Mouse (Mus musculus): ENCODE results near the gene Gm20696.

Gene Gm20696

GRCm38 (mm10) chr6:99470906-99471305 lies 195.7 kb downstream of the Gm20696 start:
- no peak for DNase-seq

DNA sequence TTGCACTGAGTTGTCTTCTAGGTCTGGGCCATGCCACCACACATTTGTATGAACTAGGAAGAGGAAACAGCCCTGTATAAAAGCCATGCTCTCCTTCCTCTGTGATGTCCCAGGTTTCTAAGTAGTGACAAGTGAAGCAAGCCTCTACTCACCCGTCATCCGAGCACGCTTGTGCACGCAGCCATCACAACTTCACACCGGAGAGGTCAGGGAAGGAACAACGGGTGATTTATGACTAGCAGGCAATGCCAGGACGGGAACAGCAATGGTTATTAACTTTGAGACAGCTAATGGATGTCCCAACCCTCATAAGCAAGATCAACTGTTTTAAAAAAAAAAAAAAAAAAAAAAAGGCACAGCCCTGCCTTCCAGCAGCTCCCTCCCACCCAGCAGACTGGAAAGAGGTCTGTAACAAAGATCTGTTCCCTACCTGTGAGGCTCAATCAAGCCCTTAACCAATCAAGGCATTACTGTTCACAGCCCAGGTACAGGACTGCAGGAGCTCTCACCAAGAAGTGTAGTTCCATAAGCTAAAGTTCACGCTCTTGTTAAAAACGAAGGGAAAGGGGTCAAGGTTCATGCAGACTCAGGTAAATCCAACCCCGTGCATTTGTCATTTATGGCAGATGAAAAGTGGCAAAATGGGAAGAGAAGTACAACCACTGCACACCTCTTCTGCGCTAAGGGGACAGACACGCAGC lies 197.3 kb downstream of the Gm20696 start:
- DNase-seq, result no peak

- no peak for DNase-seq
Measured at GRCm38 (mm10) chr6:99467831-99468230, 198.8 kb downstream of the Gm20696 start.

GRCm38 (mm10) chr6:99467109-99467508 lies 199.5 kb downstream of the Gm20696 start:
- no peak for DNase-seq

GRCm38 (mm10) chr6:99466354-99466753 lies 200.2 kb downstream of the Gm20696 start:
- no peak for DNase-seq

- no peak for DNase-seq
Measured at GRCm38 (mm10) chr6:99464449-99464848, 202.1 kb downstream of the Gm20696 start.

DNA sequence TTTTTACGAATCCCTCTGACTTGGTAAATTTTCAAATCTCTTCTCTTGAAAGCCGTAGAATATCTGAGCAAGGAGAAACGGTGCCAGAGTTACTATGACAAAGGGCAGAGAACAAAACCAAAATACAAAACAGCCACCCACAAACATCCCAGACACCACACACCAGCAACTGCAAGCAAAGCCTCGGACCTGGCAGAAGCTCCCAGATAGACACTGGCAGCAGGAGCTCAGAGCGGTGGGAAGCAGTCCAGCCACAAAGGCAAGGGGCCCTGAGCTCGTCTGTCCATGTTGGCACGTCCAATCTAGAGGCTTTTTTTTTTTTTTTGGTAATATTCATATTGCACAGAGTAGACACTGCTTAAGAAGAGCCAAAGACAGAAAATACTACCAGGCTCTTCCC lies 202.7 kb downstream of the Gm20696 start:
- DNase-seq, result peak; percentile 40

DNA sequence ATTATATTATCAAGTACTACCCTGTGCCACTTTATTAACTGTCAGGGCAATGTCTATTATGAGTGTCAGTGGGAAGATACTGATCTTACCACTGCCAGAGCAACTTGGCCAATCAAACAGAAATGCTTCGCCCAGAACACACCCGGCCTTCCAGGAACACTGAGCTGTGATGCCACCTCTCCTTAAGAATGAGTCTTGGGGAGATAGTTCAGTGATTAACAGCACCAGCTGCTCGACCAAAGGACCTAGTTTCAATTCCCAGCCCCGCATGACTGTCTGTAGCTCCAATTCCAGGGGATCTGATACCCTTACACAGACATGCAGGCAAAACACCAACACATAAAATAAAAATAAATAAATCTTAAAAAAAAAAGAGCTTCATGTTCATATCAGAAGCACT lies 207.8 kb downstream of the Gm20696 start:
- no peak for DNase-seq

GRCm38 (mm10) chr6:99453763-99454520 lies 212.7 kb downstream of the Gm20696 start:
- DNase-seq, result no peak

DNA sequence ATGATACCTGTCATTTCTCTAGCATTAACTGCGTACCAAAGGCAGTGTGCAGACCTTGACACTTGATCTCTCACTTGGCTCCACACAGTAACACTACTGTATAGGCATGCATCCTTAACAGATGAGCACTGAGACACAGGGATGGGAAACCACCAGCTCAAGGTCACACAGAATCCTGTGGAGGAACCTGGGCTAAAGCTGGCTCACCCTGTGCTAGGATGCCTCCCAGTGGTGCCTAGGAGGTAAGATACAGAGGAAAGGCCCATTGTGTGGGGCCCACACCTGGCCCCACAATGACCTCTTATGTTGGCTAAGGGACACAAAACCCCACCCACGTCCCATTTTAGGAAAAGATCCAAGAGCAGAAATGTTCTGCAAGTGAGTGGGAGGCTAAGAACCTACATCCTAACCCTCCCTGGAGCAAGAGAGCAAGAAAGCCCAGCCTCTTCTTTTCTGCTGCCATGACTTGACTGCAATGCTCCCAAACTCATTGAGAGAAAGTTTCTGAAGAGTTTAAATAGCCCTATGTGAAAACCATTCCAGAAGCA lies 213.9 kb downstream of the Gm20696 start:
- DNase-seq, result no peak

- DNase-seq, result no peak
Measured at GRCm38 (mm10) chr6:99451479-99451878, 215.1 kb downstream of the Gm20696 start.

- no peak for DNase-seq
Measured at GRCm38 (mm10) chr6:99447447-99447846, 219.2 kb downstream of the Gm20696 start.

GRCm38 (mm10) chr6:99446801-99447415 lies 219.7 kb downstream of the Gm20696 start:
- peak; percentile 30 for DNase-seq

GRCm38 (mm10) chr6:99443460-99443859 lies 223.1 kb downstream of the Gm20696 start:
- DNase-seq, result no peak

DNA sequence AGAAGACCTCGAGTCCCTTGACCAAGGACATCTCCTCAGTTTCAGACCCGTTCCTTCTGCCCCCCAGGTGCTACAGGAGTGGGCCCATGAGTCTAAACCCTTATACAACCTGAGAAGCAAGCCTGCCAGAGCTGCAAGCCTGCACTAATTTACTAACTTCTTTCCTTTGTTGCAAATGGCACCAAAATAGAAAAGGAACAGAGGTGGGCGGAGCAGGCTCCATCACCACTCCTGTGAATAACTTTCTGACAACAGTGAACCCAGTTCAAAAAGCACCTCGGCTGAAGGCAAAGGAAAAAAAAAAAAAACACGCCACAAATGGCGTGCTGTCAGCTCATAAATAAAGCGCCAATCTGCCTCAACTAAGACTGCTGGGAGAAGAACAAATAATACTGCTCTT lies 225.5 kb downstream of the Gm20696 start:
- DNase-seq, result no peak

GRCm38 (mm10) chr6:99440606-99441005 lies 226.0 kb downstream of the Gm20696 start:
- no peak for DNase-seq

DNA sequence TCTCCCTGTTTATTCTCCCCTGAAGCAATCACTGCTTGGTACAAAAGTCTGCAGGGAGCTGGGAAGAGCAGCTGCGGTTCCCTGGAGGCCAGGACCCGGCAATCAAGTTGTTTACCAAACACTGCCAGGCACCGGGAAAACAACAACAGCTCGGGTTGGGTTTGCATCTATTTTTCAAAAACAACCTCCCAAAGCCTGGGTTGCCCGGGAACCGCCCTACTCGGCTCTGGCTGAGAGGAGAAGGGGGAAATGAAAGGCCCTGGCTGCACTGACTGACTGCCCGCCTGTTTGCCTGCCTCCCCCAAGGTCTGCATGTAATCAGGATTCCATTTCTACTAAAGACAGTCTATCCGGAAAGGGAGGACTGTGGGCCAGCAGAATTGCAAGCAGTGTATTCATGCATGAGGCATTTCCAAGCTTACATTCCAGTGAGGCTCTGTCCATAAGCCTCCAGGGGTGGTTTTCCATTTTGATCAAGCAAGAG lies 226.7 kb downstream of the Gm20696 start:
- no peak for DNase-seq

GRCm38 (mm10) chr6:99439214-99439877 lies 227.3 kb downstream of the Gm20696 start:
- no peak for DNase-seq

DNA sequence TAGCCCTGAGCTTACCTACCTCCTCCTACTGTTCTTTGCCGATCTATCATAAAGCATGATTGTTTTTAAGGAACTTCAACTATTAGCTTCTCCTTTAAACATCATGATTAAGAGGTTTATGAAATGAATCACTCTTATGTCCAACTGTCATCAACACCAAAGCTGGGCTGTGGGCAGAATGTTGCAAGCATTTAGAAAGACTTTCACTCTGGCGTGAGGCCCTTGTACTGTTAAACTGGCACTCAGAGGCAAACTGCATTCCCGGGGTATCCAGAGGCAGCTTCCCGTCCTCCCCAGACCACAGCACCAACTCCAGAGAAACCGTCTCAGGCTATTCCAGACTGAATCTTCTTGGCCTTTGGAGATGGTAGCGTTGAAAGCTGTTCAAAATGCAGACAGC lies 230.2 kb downstream of the Gm20696 start:
- no peak for DNase-seq

DNA sequence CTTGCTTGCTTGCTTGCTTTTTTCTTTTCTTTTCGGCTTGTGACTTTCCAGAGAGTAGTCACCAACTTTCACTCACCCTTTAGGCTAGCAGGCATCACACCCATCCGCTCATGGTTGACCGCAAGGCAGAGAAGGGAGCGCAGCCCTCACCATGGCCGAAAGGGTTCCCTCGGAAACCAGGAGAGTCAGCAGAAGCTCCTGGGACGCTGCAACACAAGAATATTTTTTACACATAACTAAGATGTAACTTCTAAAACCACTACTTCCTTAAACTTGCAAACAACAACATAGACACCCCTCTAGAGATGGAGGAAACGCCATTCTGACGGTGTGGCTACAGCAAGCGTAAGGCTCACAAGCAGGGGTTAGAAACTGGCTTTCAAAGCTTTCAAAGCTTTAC lies 231.5 kb downstream of the Gm20696 start:
- DNase-seq, result no peak

DNA sequence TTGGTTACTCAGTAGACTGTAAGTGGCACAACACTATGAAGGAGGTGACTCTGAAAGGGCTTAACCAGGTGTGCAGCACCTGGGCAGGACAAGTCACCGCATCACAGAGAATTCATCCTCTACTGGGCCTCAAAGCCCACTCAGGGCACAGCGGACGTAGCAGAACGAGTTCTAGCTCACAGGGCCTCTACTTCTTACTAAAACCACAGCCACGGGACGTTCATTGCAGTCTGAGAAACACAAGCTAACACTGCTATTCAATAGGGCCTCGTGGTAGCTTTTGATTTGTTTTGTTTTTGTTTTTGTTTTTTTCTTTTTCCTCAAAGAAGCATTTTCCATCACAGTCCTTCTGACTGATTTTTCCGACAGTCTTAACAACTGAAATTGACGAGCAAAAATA lies 233.6 kb downstream of the Gm20696 start:
- no peak for DNase-seq

GRCm38 (mm10) chr6:99431941-99432340 lies 234.7 kb downstream of the Gm20696 start:
- DNase-seq, result no peak

GRCm38 (mm10) chr6:99430560-99430959 lies 236.0 kb downstream of the Gm20696 start:
- no peak for DNase-seq

Measured in cerebellum, adult 8-10 months (tissue).